Mouse (Mus musculus): Measurements from ENCODE around the gene Qpctl. TPM values are rescaled to one million over a fixed set of nuclear protein-coding genes. Genes with fewer than 3 reads are reported as not detected.

Gene Qpctl
- polyA plus RNA-seq, 1 experiment from 2014 or later = 4.0 TPM

DNA sequence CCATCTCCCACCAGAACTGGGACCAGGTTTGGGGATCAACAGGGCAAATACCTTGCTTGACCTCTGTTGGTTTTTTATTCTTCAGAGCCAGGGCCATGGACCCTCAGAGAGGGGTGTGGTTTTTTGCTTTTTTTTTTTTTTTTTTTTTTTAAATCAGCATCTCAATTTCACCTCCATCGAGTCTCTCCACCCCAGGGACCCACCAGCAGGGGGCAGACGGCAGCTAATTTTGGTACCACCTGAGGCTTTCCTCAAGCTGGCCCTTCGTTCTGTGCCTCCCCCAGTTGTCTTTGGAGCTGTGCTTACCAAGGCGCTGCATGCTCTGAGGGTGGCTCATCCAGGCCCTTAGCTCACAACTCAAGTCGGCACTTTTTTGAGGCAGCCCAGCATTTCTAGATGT is 11.7 kb downstream of the Qpctl start:
- no peak for ATAC-seq (ENCODE audit: low read depth)
- Histone ChIP-seq H3K9ac (ENCODE audit: low read depth, low read length) (no peak overlapping the region), H3K4me2 (ENCODE audit: low read depth, low read length) (no peak overlapping the region), H3K4me3 (ENCODE audit: low read depth, low read length) (no peak overlapping the region), H3K4me1 (ENCODE audit: control insufficient read depth, low read depth, low read length) (no peaks in the 10 kb centered on the region), H3K27ac (ENCODE audit: low read length) (no peak overlapping the region), H3K9me3 (replicated peaks; ENCODE audit: control insufficient read depth, low read length) (no peaks in the 10 kb centered on the region), H3K27me3 (ENCODE audit: control insufficient read depth, insufficient read depth, low read depth, low read length) (no peaks in the 10 kb centered on the region), H3K36me3 (ENCODE audit: control insufficient read depth, insufficient read depth) (peaks cover 19% of the 10 kb centered on the region)
- WGBS (ENCODE audit: insufficient replicate concordance) = 46% methylated on average over 5 of the region's 5 CpGs

DNA sequence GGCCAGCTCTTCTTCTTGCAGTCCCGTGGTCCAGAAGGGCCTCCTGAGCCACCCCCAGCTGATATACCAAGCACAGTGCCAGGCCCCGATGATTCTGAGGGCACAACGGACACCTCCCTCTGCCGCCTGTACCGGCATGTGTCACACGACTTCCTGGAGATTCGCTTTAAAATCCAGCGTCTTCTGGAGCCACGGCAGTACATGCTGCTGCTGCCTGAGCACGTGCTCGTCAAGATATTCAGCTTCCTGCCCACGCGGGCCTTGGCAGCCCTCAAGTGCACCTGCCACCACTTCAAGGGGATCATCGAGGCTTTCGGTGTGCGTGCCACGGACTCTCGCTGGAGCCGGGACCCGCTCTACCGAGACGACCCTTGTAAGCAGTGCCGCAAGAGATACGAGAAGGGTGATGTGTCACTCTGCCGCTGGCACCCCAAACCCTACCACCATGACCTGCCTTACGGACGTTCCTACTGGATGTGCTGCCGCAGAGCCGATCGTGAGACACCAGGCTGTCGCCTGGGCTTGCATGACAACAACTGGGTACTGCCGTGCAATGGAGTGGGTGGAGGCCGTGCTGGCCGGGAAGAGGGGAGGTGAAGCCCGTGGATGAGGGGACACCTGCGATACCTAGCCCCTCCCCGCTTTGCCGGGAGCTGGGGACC is 12.3 kb downstream of the Qpctl start:
- ATAC-seq (ENCODE audit: low read depth) = no peak
- H3K4me3 ChIP-seq (ENCODE audit: low read depth, low read length) = no peak overlapping the region
- peaks cover 19% of the 10 kb centered on the region for H3K36me3 ChIP-seq (ENCODE audit: control insufficient read depth, insufficient read depth)

DNA sequence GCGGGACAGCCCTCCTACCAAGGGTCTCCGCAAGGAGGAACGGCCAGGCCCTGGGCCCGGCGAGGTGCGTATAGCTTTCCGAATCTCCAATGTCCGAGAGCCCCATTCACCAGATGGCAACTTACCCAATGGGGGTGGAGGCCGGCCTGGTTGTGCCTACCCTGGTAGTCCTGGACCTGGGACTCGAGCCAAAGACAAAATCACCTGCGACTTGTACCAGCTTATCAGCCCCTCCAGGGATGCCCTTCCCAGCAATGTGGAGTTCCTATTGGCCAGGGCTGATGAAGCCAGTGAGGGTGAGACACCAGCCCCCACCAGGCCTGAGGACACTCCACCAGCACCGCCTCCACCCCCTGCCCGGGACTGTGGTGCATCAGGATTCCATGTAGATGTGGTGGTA is 12.9 kb downstream of the Qpctl start:
- Histone ChIP-seq H3K4me3 (ENCODE audit: low read depth, low read length) (no peak overlapping the region), H3K4me1 (ENCODE audit: control insufficient read depth, low read depth, low read length) (peaks cover 9% of the 10 kb centered on the region), H3K27ac (ENCODE audit: low read length) (no peak overlapping the region), H3K27me3 (ENCODE audit: control insufficient read depth, insufficient read depth, low read depth, low read length) (no peaks in the 10 kb centered on the region), H3K36me3 (ENCODE audit: control insufficient read depth, insufficient read depth) (peaks cover 19% of the 10 kb centered on the region), H3K9ac (ENCODE audit: low read depth, low read length) (no peak overlapping the region), H3K4me2 (ENCODE audit: low read depth, low read length) (no peak overlapping the region), H3K9me3 (replicated peaks; ENCODE audit: control insufficient read depth, low read length) (no peaks in the 10 kb centered on the region)
- no peak for ATAC-seq (ENCODE audit: low read depth)
- 87% methylated on average over 13 of the region's 13 CpGs for WGBS (ENCODE audit: insufficient replicate concordance)

More for the DNA sequence above, 12.3 kb downstream of the Qpctl start:
- no peaks in the 10 kb centered on the region for H3K9me3 ChIP-seq (replicated peaks; ENCODE audit: control insufficient read depth, low read length)
- H3K4me2 ChIP-seq (ENCODE audit: low read depth, low read length) = no peak overlapping the region
- no peak overlapping the region for H3K9ac ChIP-seq (ENCODE audit: low read depth, low read length)
- H3K27ac ChIP-seq (ENCODE audit: low read length) = no peak overlapping the region
- peaks cover 3% of the 10 kb centered on the region for H3K4me1 ChIP-seq (ENCODE audit: control insufficient read depth, low read depth, low read length)
- H3K27me3 ChIP-seq (ENCODE audit: control insufficient read depth, insufficient read depth, low read depth, low read length) = no peaks in the 10 kb centered on the region
- 86% methylated on average over 38 of the region's 38 CpGs for WGBS (ENCODE audit: insufficient replicate concordance)

DNA sequence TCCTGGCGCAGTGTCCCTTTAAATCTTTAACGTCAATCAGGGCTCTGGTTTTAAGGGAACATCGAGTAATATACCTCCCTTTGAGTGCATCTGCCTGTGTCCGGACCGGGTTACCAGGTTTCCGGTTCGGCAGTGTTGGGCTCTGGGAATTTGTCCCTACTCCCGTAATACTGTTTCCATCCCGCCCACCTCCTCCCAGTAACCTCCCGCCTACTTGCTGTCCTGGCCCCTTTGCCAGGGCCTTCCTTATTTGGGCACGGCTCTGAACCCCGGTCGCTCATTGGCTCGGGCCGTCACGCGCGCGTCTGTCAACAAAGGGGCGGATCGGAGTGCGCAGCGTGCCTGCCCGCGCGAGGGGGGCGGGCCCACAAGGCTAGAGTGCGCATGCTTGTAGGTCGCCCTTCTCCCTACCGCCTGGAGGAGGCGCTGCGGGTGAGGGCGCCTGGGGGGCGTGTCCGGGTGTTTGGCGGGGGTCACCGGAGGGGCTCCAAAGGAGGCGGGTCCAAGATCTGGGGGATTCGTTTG is 17.7 kb downstream of the Qpctl start:
- peak overlapping the region; percentile 59 for H3K4me3 ChIP-seq (ENCODE audit: low read depth, low read length)
- H3K9me3 ChIP-seq (replicated peaks; ENCODE audit: control insufficient read depth, low read length) = no peaks in the 10 kb centered on the region
- H3K27ac ChIP-seq (ENCODE audit: low read length) = peak overlapping the region; percentile 75; the same call in 1 of the 2 replicates
- ATAC-seq (ENCODE audit: low read depth) = peak; percentile 98
- under 1% methylated on average over 39 of the region's 39 CpGs for WGBS (ENCODE audit: insufficient replicate concordance)
- H3K9ac ChIP-seq (ENCODE audit: low read depth, low read length) = peak overlapping the region; percentile 33
- H3K4me1 ChIP-seq (ENCODE audit: control insufficient read depth, low read depth, low read length) = peaks cover 11% of the 10 kb centered on the region
- peaks cover 10% of the 10 kb centered on the region for H3K36me3 ChIP-seq (ENCODE audit: control insufficient read depth, insufficient read depth)
- H3K4me2 ChIP-seq (ENCODE audit: low read depth, low read length) = peak overlapping the region; percentile 72
- H3K27me3 ChIP-seq (ENCODE audit: control insufficient read depth, insufficient read depth, low read depth, low read length) = no peaks in the 10 kb centered on the region

- 29% methylated on average over 4 of the region's 4 CpGs for WGBS (ENCODE audit: insufficient replicate concordance)
- peaks cover 3% of the 10 kb centered on the region; the same call in 1 of the 2 replicates for H3K36me3 ChIP-seq (ENCODE audit: control insufficient read depth, insufficient read depth)
- H3K4me1 ChIP-seq (ENCODE audit: control insufficient read depth, low read depth, low read length) = peaks cover 11% of the 10 kb centered on the region
- H3K4me2 ChIP-seq (ENCODE audit: low read depth, low read length) = peak overlapping the region; percentile 72
- H3K9me3 ChIP-seq (replicated peaks; ENCODE audit: control insufficient read depth, low read length) = no peaks in the 10 kb centered on the region
- peak overlapping the region; percentile 33; the same call in 1 of the 2 replicates for H3K9ac ChIP-seq (ENCODE audit: low read depth, low read length)
- no peak overlapping the region; the same call in 1 of the 2 replicates for H3K4me3 ChIP-seq (ENCODE audit: low read depth, low read length)
- H3K27me3 ChIP-seq (ENCODE audit: control insufficient read depth, insufficient read depth, low read depth, low read length) = no peaks in the 10 kb centered on the region
- ATAC-seq (ENCODE audit: low read depth) = no peak
- peak overlapping the region; percentile 75; the same call in 1 of the 2 replicates for H3K27ac ChIP-seq (ENCODE audit: low read length)
Measured at GRCm38 (mm10) chr7:19130657-19131056, 18.4 kb downstream of the Qpctl start.

DNA sequence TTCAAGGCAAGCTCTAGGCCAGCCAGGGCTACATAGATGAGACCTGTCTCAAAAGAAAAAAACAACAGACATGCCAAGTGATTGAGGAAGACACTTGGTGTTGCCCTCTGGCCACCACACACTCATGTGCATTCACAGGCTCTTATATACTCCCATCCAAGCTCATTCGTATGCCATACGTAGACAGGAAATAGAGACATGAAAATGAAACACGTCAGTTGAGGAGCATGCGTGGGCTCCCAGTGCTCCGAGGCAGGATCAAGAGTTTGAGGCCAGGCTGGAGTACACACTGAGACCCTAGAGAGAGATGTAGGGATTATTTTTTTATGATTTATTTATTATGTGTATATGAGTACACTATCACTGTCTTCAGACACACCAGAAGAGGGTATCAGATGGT is 19.7 kb downstream of the Qpctl start:
- WGBS (ENCODE audit: insufficient replicate concordance) = 85% methylated on average over 5 of the region's 5 CpGs
- H3K4me1 ChIP-seq (ENCODE audit: control insufficient read depth, low read depth, low read length) = peaks cover 11% of the 10 kb centered on the region
- ATAC-seq (ENCODE audit: low read depth) = no peak

DNA sequence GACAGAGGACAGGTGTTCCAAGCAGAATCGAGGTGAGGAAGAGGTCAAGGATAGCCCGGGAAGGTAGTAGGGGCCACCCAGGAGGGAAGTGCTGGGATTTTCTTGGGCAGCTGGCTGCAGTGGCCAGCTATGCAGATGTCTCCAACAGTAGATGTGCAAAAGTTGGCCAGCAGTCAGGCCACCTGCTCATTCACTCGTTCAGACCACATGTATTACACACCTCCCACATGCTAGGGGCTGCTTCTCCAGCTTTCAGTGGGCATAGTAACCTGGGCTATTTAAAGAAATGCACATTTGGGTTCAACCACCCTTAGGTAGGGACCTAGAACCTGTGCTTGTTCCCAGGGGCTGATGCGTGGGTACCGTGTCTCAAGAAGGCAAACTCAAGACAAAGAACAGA is 21.3 kb downstream of the Qpctl start:
- Histone ChIP-seq H3K9me3 (replicated peaks; ENCODE audit: control insufficient read depth, low read length) (no peaks in the 10 kb centered on the region), H3K4me1 (ENCODE audit: control insufficient read depth, low read depth, low read length) (peaks cover 11% of the 10 kb centered on the region), H3K4me2 (ENCODE audit: low read depth, low read length) (no peak overlapping the region), H3K27ac (ENCODE audit: low read length) (no peak overlapping the region), H3K4me3 (ENCODE audit: low read depth, low read length) (no peak overlapping the region), H3K36me3 (ENCODE audit: control insufficient read depth, insufficient read depth) (no peaks in the 10 kb centered on the region), H3K9ac (ENCODE audit: low read depth, low read length) (no peak overlapping the region), H3K27me3 (ENCODE audit: control insufficient read depth, insufficient read depth, low read depth, low read length) (no peaks in the 10 kb centered on the region)
- no peak for ATAC-seq (ENCODE audit: low read depth)
- 75% methylated on average over 5 of the region's 5 CpGs for WGBS (ENCODE audit: insufficient replicate concordance)

More for the DNA sequence above, 19.7 kb downstream of the Qpctl start:
- H3K4me2 ChIP-seq (ENCODE audit: low read depth, low read length) = no peak overlapping the region
- H3K27me3 ChIP-seq (ENCODE audit: control insufficient read depth, insufficient read depth, low read depth, low read length) = no peaks in the 10 kb centered on the region
- no peak overlapping the region for H3K27ac ChIP-seq (ENCODE audit: low read length)
- H3K36me3 ChIP-seq (ENCODE audit: control insufficient read depth, insufficient read depth) = no peaks in the 10 kb centered on the region
- no peak overlapping the region for H3K9ac ChIP-seq (ENCODE audit: low read depth, low read length)
- no peak overlapping the region for H3K4me3 ChIP-seq (ENCODE audit: low read depth, low read length)
- H3K9me3 ChIP-seq (replicated peaks; ENCODE audit: control insufficient read depth, low read length) = no peaks in the 10 kb centered on the region

DNA sequence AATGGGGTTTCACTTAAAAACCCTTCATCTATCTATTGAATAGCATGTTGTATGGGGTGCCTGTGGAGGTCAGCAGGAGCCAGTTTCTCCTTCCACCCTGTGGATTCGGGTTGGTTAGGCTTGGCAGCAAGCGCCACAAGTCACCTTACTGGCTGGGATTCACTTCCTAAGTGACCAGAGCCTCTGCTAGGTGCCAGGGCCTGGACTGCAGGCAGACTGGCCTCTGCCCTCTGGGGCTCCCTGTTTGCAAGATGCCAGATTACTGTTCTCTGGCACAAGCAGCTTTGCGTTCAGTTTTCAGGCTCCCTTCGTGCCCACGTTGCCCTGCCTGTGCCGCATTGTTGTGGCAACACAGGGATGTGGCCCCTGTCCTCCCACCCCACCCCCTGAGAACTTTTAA is 24.4 kb downstream of the Qpctl start:
- Histone ChIP-seq H3K9ac (ENCODE audit: low read depth, low read length) (no peak overlapping the region), H3K36me3 (ENCODE audit: control insufficient read depth, insufficient read depth) (no peaks in the 10 kb centered on the region), H3K27me3 (ENCODE audit: control insufficient read depth, insufficient read depth, low read depth, low read length) (no peaks in the 10 kb centered on the region), H3K4me1 (ENCODE audit: control insufficient read depth, low read depth, low read length) (peaks cover 9% of the 10 kb centered on the region), H3K9me3 (replicated peaks; ENCODE audit: control insufficient read depth, low read length) (no peaks in the 10 kb centered on the region), H3K27ac (ENCODE audit: low read length) (no peak overlapping the region), H3K4me3 (ENCODE audit: low read depth, low read length) (no peak overlapping the region), H3K4me2 (ENCODE audit: low read depth, low read length) (no peak overlapping the region)
- 85% methylated on average over 6 of the region's 6 CpGs for WGBS (ENCODE audit: insufficient replicate concordance)
- no peak for ATAC-seq (ENCODE audit: low read depth)

DNA sequence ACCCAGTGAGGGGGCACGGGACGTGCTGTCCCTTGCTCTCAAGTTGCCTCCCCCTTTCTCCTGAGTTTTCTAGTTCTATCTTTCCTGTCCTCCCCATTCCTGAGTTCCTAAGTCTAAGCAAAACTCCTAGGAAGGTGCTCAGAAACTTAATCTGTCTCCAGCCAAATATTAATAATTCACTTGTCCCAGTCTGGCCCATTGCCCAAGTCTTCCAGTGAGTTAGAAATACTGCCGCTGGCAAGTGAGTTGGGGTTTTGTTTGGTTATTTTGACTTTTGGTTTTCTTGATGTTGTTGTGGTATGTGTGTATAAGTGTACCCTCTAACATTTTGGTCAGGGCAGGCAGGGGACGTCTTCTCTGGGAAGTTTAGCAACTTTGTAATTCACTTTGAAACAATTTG is 27.4 kb downstream of the Qpctl start:
- H3K27ac ChIP-seq (ENCODE audit: low read length) = no peak overlapping the region
- H3K4me3 ChIP-seq (ENCODE audit: low read depth, low read length) = no peak overlapping the region
- no peak for ATAC-seq (ENCODE audit: low read depth)
- peaks cover 5% of the 10 kb centered on the region; the same call in 1 of the 2 replicates for H3K27me3 ChIP-seq (ENCODE audit: control insufficient read depth, insufficient read depth, low read depth, low read length)
- H3K9ac ChIP-seq (ENCODE audit: low read depth, low read length) = no peak overlapping the region
- H3K4me2 ChIP-seq (ENCODE audit: low read depth, low read length) = no peak overlapping the region
- no peaks in the 10 kb centered on the region for H3K36me3 ChIP-seq (ENCODE audit: control insufficient read depth, insufficient read depth)
- peaks cover 16% of the 10 kb centered on the region for H3K4me1 ChIP-seq (ENCODE audit: control insufficient read depth, low read depth, low read length)
- H3K9me3 ChIP-seq (replicated peaks; ENCODE audit: control insufficient read depth, low read length) = peaks cover 3% of the 10 kb centered on the region
- WGBS (ENCODE audit: insufficient replicate concordance) = 69% methylated on average over 4 of the region's 4 CpGs
